Mouse (Mus musculus) embryonic facial prominence, embryonic 11.5 days (tissue): Measurements from ENCODE around the gene Fosl1. TPM values are rescaled to one million over a fixed set of nuclear protein-coding genes. Genes with fewer than 3 reads are reported as not detected.

Experiments used
- ATAC-seq: fragments of 200-750 bp; cut with Nextera tagmentation; replicated peaks from 2 replicates; pipeline ENCODE4 v1.8.0; 2017; ENCODE audit warnings: low read depth; ENCODE audit not compliant: insufficient number of reproducible peaks, low FRiP score, low TSS enrichment
- DNase-seq: peaks from one replicate; pipeline ENCODE4 v3.0.0-alpha.2; 2015; ENCODE audit warnings: low spot score
- H3K27ac ChIP-seq: fragments of 300-500 bp; sonication (generic); replicated peaks from 2 replicates; pipeline ENCODE4 v1.5.1; 2014; ENCODE audit warnings: mild to moderate bottlenecking, low read depth, low read length, control low read depth
- H3K27me3 ChIP-seq: fragments of 300-500 bp; sonication (generic); 2 replicates; pipeline ENCODE4 v1.6.1; 2014; ENCODE audit warnings: mild to moderate bottlenecking, low read length, moderate library complexity, mixed read lengths; ENCODE audit not compliant: control insufficient read depth, insufficient read depth
- H3K36me3 ChIP-seq: fragments of 300-500 bp; sonication (generic); replicated peaks from 2 replicates; pipeline ENCODE4 v1.6.1; 2014; ENCODE audit warnings: low read depth, mild to moderate bottlenecking, low read length, moderate library complexity, mixed read lengths; ENCODE audit not compliant: control insufficient read depth, insufficient read depth
- H3K4me1 ChIP-seq: fragments of 300-500 bp; sonication (generic); 2 replicates; pipeline ENCODE4 v1.6.1; 2014; ENCODE audit warnings: low read length, mixed read lengths; ENCODE audit not compliant: control insufficient read depth, insufficient read depth
- H3K4me2 ChIP-seq: fragments of 300-500 bp; sonication (generic); 2 replicates; pipeline ENCODE4 v1.6.1; 2014; ENCODE audit warnings: low read depth, mild to moderate bottlenecking, control low read depth, low read length, moderate library complexity
- H3K4me3 ChIP-seq: fragments of 300-500 bp; sonication (generic); 2 replicates; pipeline ENCODE4 v1.5.1; 2014; ENCODE audit warnings: low read depth, low read length, control low read depth
- H3K9ac ChIP-seq: fragments of 300-500 bp; sonication (generic); replicated peaks from 2 replicates; pipeline ENCODE4 v1.6.1; 2014; ENCODE audit warnings: mild to moderate bottlenecking, control low read depth, low read length
- H3K9me3 ChIP-seq: fragments of 300-500 bp; sonication (generic); replicated peaks from 2 replicates; pipeline ENCODE4 v1.6.1; 2016; ENCODE audit warnings: mild to moderate bottlenecking, low read length, inconsistent platforms, mixed read lengths; ENCODE audit not compliant: control insufficient read depth
- WGBS: fragments of 180-500 bp; shearing (Covaris S2); extraction: QIAGEN DNeasy Blood & Tissue Kit; methylation state at CpG from one replicate; pipeline ENCODE4 v1.1.7; 2014; 5-methylcytosine and 5-hydroxymethylcytosine counted together
- polyA plus RNA-seq: library from polyadenylated mRNA; unstranded; fragments of >200 nt; fragmentation: Nextera tagmentation; extraction: Ambion mirVana; gene quantifications from 2 replicates; pipeline ENCODE4 v1.2.1, GENCODE M21; 2014

Gene Fosl1
- polyA plus RNA-seq, 1 experiment from 2014 or later = not detected

DNA sequence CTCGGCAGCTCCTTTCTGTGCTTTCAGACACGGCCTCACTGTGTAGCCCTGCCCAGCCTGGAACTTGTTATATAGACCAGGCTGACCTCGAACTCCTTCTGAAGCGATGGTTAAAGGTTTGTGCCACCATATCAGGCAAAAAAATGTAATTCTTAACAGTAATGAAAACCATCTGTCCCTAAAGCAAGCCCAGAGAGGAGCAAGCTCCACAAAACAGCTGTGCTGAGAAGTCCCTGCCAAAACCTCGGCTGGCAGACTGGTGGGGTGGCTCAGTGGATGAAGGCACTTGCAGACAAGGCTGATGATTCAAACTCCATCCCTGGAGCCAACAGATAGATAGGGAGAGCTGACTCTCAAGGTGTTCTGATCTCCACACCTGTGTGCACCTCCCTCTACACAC is 38.3 kb upstream of the Fosl1 start:
- DNase-seq (peak; percentile 44), ATAC-seq (no peak)
- H3K27ac ChIP-seq = no peak overlapping the region
- 54% methylated on average over 5 of the region's 5 CpGs for WGBS
- H3K27me3 ChIP-seq = no peaks in the 10 kb centered on the region
- H3K9ac ChIP-seq = no peak overlapping the region
- no peaks in the 10 kb centered on the region for H3K4me1 ChIP-seq
- no peak overlapping the region for H3K4me3 ChIP-seq
- H3K36me3 ChIP-seq = no peaks in the 10 kb centered on the region
- H3K4me2 ChIP-seq = no peak overlapping the region
- H3K9me3 ChIP-seq = no peaks in the 10 kb centered on the region

DNA sequence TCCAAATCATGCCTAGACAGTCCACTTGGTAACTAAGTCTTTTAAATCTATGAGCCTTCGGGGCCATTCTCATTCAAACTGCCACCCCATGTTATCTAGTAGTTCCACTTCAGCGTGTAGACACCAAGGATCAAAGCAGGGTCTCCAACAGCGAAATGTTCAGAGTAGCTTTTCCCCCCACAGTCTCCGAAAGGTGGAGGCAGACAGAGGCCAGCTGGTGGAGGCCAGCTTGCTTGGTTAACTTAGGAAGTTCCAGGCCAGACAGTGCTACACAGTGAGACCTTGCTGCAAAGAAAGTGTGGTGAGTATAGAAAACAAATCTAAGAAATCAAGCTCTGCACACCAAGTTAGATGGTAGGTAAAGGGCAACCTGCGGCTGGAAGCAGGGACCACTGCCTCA is 36.7 kb upstream of the Fosl1 start:
- no peaks in the 10 kb centered on the region for H3K4me1 ChIP-seq
- WGBS = 84% methylated on average over 5 of the region's 5 CpGs
- H3K27me3 ChIP-seq = no peaks in the 10 kb centered on the region
- H3K27ac ChIP-seq = no peak overlapping the region
- ATAC-seq (no peak), DNase-seq (no peak)
- H3K9me3 ChIP-seq = no peaks in the 10 kb centered on the region
- no peak overlapping the region for H3K4me2 ChIP-seq
- H3K4me3 ChIP-seq = no peak overlapping the region
- no peak overlapping the region for H3K9ac ChIP-seq
- no peaks in the 10 kb centered on the region for H3K36me3 ChIP-seq

DNA sequence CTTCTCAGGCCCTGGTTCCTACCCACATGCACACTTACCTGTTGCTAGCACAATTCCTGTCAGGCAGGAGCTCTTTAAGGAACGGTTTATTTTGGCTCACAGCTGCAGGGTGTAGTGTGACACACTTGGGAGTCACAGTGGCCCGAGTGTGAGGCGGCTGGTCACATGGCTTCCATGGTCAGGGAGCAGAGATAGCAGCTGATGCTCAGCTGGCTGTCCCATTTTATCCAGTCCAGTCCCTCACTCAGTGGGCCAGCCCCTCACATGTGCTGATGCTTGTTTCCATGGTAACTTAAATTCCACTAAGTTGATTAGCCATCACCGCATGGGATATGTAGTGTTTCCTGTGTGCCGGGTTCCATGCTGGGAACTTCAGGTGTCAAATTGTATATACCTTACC is 35.4 kb upstream of the Fosl1 start:
- no peak overlapping the region for H3K9ac ChIP-seq
- ATAC-seq (no peak), DNase-seq (no peak)
- no peak overlapping the region for H3K4me2 ChIP-seq
- no peaks in the 10 kb centered on the region for H3K4me1 ChIP-seq
- 58% methylated on average over 5 of the region's 5 CpGs for WGBS
- H3K4me3 ChIP-seq = no peak overlapping the region
- H3K27ac ChIP-seq = no peak overlapping the region
- H3K36me3 ChIP-seq = no peaks in the 10 kb centered on the region
- no peaks in the 10 kb centered on the region for H3K27me3 ChIP-seq
- H3K9me3 ChIP-seq = no peaks in the 10 kb centered on the region

DNA sequence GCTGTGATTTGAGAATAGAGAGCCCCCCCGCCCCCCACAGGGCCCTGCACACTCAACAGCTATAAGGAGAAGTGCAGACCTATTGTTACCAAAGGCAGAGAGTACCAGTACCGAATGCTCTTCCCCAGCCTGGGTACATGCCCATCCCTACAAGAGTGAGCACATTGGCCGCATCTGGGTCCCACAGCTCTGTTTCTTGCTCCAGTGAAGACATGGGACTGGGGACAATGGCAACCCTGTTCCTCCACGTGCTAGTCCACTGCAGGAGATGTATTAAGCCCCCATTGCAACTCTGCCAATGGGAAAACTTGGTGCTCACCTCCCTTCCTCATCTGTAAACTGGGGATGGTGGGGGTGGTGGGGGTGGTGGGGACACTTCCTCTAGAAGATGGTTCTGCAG is 33.5 kb upstream of the Fosl1 start:
- Histone ChIP-seq H3K36me3 (no peaks in the 10 kb centered on the region), H3K27ac (no peak overlapping the region), H3K9me3 (no peaks in the 10 kb centered on the region), H3K4me1 (no peaks in the 10 kb centered on the region), H3K4me3 (no peak overlapping the region), H3K9ac (no peak overlapping the region), H3K27me3 (no peaks in the 10 kb centered on the region), H3K4me2 (no peak overlapping the region)
- 80% methylated on average over 4 of the region's 4 CpGs for WGBS
- ATAC-seq = no peak
- DNase-seq = no peak

DNA sequence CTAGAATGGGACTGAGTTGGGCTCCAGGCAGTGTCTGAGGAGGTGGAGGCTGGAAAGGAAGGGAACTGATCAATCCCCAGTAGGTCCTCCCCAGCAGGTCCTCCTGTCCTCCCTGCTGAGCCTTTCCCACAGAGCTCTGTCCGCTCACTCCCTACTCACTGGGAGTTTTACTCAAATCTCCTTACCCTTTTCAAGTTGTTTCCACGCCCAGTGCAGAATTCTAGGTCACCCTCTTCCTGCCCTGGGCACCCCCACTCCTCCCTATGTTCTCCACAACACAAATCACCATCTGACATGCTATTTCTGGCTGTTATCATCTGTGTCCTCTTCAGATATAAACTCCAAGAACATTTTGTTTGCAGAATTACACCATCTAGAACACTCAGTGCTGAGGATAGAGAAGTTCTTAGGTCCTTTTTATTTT is 32.8 kb upstream of the Fosl1 start:
- no peak overlapping the region for H3K27ac ChIP-seq
- no peaks in the 10 kb centered on the region for H3K4me1 ChIP-seq
- H3K27me3 ChIP-seq = no peaks in the 10 kb centered on the region
- H3K4me3 ChIP-seq = no peak overlapping the region
- no peak overlapping the region for H3K9ac ChIP-seq
- H3K4me2 ChIP-seq = no peak overlapping the region
- ATAC-seq (no peak), DNase-seq (no peak)
- 55% methylated on average over 2 of the region's 2 CpGs for WGBS
- H3K36me3 ChIP-seq = no peaks in the 10 kb centered on the region
- H3K9me3 ChIP-seq = no peaks in the 10 kb centered on the region

DNA sequence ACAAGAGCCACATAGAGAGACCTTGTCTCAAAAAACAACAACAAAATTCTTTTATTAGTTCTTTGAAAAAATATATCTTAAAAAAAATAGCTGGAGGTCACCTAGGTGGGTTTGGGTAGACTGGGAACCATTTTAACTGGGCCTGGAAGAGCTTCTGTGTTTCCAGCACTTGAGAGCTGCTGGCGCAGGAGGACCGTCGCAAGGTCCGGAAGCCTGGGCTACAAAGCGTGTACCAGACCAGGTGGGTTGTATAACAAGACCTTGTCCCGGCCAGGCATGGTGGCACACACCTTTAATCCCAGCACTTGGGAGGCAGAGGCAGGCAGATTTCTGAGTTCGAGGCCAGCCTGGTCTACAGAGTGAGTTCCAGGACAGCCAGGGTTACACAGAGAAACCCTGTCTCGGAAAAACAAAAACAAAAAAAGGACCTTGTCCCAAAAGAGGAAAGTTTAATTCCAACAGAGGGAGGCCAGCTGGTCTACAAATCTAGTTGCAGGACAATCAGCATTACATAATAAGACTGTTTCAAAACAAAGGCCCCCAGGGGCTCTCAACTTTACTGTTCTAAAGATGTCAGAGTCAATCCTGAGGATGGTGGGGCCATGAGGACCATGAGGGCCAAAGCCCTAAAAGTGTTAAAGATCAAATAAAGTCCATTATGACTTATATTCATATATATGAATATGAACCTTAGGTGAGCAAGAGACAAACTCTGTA is 28.4 kb upstream of the Fosl1 start:
- Histone ChIP-seq H3K27me3 (no peaks in the 10 kb centered on the region), H3K36me3 (peaks cover 2% of the 10 kb centered on the region), H3K9me3 (no peaks in the 10 kb centered on the region), H3K4me3 (no peak overlapping the region), H3K4me2 (no peak overlapping the region), H3K4me1 (peaks cover 7% of the 10 kb centered on the region), H3K27ac (no peak overlapping the region), H3K9ac (no peak overlapping the region)
- DNase-seq = no peak
- WGBS = 92% methylated on average over 8 of the region's 8 CpGs
- ATAC-seq = no peak

DNA sequence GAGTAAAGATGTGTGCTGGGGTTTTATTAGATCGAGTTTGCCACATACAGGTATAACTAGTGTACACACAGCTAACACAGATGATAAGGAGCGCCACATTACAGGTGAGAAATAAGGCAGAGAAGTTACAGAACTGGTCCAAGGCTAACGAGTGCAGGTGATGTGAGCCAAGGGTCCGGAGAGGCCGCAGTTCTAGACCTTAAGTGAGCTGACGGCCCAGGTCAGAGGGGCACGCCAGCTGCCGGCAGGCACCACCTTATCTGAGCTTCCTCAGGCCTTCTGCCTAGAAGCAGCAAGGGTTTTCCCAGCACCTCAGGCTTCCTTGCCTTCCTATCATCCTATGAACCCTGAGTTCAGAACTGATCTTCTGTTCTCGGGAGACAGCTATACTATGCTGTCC is 27.7 kb upstream of the Fosl1 start:
- 94% methylated on average over 9 of the region's 9 CpGs for WGBS
- ATAC-seq (no peak), DNase-seq (no peak)
- no peak overlapping the region for H3K27ac ChIP-seq
- H3K36me3 ChIP-seq = peaks cover 2% of the 10 kb centered on the region
- no peak overlapping the region for H3K9ac ChIP-seq
- no peaks in the 10 kb centered on the region for H3K9me3 ChIP-seq
- no peaks in the 10 kb centered on the region for H3K27me3 ChIP-seq
- H3K4me3 ChIP-seq = no peak overlapping the region
- no peak overlapping the region for H3K4me2 ChIP-seq
- H3K4me1 ChIP-seq = peaks cover 7% of the 10 kb centered on the region

DNA sequence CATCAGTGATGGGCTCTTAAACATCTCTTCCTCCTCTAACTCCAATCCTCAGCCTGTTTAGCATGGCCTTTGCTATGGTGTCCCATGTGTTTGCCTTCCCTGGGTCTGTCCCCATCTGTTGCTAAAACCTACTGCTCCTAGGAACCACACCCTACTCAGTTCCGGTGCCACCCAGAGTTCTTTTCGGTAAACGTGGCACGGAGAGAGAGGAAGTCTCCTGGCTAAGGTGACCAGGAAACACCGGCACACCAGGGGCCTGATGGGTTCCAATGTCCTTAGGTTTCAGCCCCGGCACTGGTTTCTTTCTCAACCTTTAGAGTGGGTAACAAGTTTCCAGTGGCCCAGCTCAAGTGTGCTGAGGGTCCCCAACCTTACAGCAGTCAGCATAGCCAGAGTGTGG is 26.8 kb upstream of the Fosl1 start:
- no peak overlapping the region for H3K4me3 ChIP-seq
- 95% methylated on average over 6 of the region's 6 CpGs for WGBS
- no peak overlapping the region for H3K27ac ChIP-seq
- ATAC-seq (no peak), DNase-seq (no peak)
- no peaks in the 10 kb centered on the region for H3K27me3 ChIP-seq
- peaks cover 7% of the 10 kb centered on the region for H3K4me1 ChIP-seq
- no peak overlapping the region for H3K9ac ChIP-seq
- no peak overlapping the region for H3K4me2 ChIP-seq
- H3K36me3 ChIP-seq = peaks cover 2% of the 10 kb centered on the region
- H3K9me3 ChIP-seq = no peaks in the 10 kb centered on the region
